Mouse (Mus musculus): ENCODE measurements at regions not wholly inside any gene's neighbourhood (a gene's known extent, or its start where the extent isn't known, plus 50 kb on each side); places are given as distances from the start of the nearest gene placed in this dataset.

- Histone ChIP-seq H3K4me1 (ENCODE audit: control insufficient read depth, insufficient read depth, low read length) (no peaks in the 10 kb centered on the region), H3K27ac (replicated peaks; ENCODE audit: low read depth, low read length) (no peak overlapping the region), H3K4me3 (ENCODE audit: low read depth, low read length) (no peak overlapping the region), H3K4me2 (ENCODE audit: low read depth, low read length) (no peak overlapping the region), H3K27me3 (replicated peaks; ENCODE audit: control insufficient read depth, insufficient read depth, low read length) (no peaks in the 10 kb centered on the region), H3K9ac (ENCODE audit: low read depth, low read length) (no peak overlapping the region), H3K9me3 (ENCODE audit: control insufficient read depth, low read length) (no peaks in the 10 kb centered on the region), H3K36me3 (ENCODE audit: control insufficient read depth, insufficient read depth, low read length) (no peaks in the 10 kb centered on the region)
- DNase-seq (ENCODE audit: low spot score) (no peak), ATAC-seq (ENCODE audit: low read depth) (no peak)
- 67% methylated on average over 1 of the region's 1 CpGs for WGBS
These were observed 258.4 kb downstream of the Dmrta1 start for GRCm38 (mm10) chr4:89937673-89938072.

- no peak for ATAC-seq (ENCODE audit: low read depth)
- no peaks in the 10 kb centered on the region for H3K9me3 ChIP-seq (ENCODE audit: control insufficient read depth, low read length)
- DNase-seq (ENCODE audit: low spot score), result no peak
- no peak overlapping the region for H3K4me3 ChIP-seq (ENCODE audit: low read depth, low read length)
- H3K4me1 ChIP-seq (ENCODE audit: control insufficient read depth, insufficient read depth, low read length), result no peaks in the 10 kb centered on the region
- no peaks in the 10 kb centered on the region for H3K27me3 ChIP-seq (replicated peaks; ENCODE audit: control insufficient read depth, insufficient read depth, low read length)
- no peak overlapping the region for H3K9ac ChIP-seq (ENCODE audit: low read depth, low read length)
- H3K4me2 ChIP-seq (ENCODE audit: low read depth, low read length), result no peak overlapping the region
- H3K36me3 ChIP-seq (ENCODE audit: control insufficient read depth, insufficient read depth, low read length), result no peaks in the 10 kb centered on the region
- WGBS, result 53% methylated on average over 4 of the region's 4 CpGs
- H3K27ac ChIP-seq (replicated peaks; ENCODE audit: low read depth, low read length), result no peak overlapping the region
These were observed 262.1 kb downstream of the Dmrta1 start for GRCm38 (mm10) chr4:89941308-89941707.

DNA sequence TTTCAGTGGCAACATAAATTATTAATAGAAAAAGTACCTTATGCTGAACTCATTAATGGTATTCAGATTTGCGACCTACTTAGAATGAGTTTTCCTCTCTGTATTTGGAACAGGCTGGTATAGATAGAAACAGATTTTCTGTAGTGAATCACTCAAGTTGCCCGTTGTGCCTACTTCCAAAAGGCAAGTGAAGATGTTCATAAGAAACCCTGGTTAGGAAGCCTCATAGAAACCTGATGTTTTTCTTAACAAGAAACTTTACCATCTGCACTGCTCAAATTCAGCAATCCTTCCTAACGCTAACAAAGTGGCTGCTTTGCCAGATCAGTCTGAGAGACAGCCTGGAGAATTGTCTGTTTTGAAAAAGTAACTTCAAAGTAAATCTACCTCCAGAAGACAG is 242.5 kb upstream of the Zfp352 start:
- no peak overlapping the region for H3K9ac ChIP-seq (ENCODE audit: low read depth, low read length)
- H3K4me2 ChIP-seq (ENCODE audit: low read depth, low read length), result no peak overlapping the region
- H3K27me3 ChIP-seq (replicated peaks; ENCODE audit: control insufficient read depth, insufficient read depth, low read length), result no peaks in the 10 kb centered on the region
- DNase-seq (ENCODE audit: low spot score), result no peak
- no peak overlapping the region for H3K4me3 ChIP-seq (ENCODE audit: low read depth, low read length)
- 79% methylated on average over 3 of the region's 3 CpGs for WGBS
- ATAC-seq (ENCODE audit: low read depth), result no peak
- no peak overlapping the region for H3K27ac ChIP-seq (replicated peaks; ENCODE audit: low read depth, low read length)
- H3K36me3 ChIP-seq (ENCODE audit: control insufficient read depth, insufficient read depth, low read length), result no peaks in the 10 kb centered on the region
- H3K4me1 ChIP-seq (ENCODE audit: control insufficient read depth, insufficient read depth, low read length), result no peaks in the 10 kb centered on the region
- no peaks in the 10 kb centered on the region for H3K9me3 ChIP-seq (ENCODE audit: control insufficient read depth, low read length)

- WGBS, result 83% methylated on average over 3 of the region's 3 CpGs
- H3K36me3 ChIP-seq (ENCODE audit: control insufficient read depth, insufficient read depth, low read length), result no peaks in the 10 kb centered on the region
- no peak overlapping the region for H3K4me2 ChIP-seq (ENCODE audit: low read depth, low read length)
- no peak for DNase-seq (ENCODE audit: low spot score)
- no peaks in the 10 kb centered on the region for H3K27me3 ChIP-seq (replicated peaks; ENCODE audit: control insufficient read depth, insufficient read depth, low read length)
- H3K4me3 ChIP-seq (ENCODE audit: low read depth, low read length), result no peak overlapping the region
- ATAC-seq (ENCODE audit: low read depth), result no peak
- H3K9me3 ChIP-seq (ENCODE audit: control insufficient read depth, low read length), result no peaks in the 10 kb centered on the region
- H3K4me1 ChIP-seq (ENCODE audit: control insufficient read depth, insufficient read depth, low read length), result no peaks in the 10 kb centered on the region
- H3K27ac ChIP-seq (replicated peaks; ENCODE audit: low read depth, low read length), result no peak overlapping the region
- H3K9ac ChIP-seq (ENCODE audit: low read depth, low read length), result no peak overlapping the region
These were observed 215.2 kb upstream of the Zfp352 start for GRCm38 (mm10) chr4:90003413-90003812.

GRCm38 (mm10) chr4:90003898-90004297 is 214.7 kb upstream of the Zfp352 start:
- Histone ChIP-seq H3K9ac (ENCODE audit: low read depth, low read length) (no peak overlapping the region), H3K36me3 (ENCODE audit: control insufficient read depth, insufficient read depth, low read length) (no peaks in the 10 kb centered on the region), H3K4me3 (ENCODE audit: low read depth, low read length) (no peak overlapping the region), H3K4me2 (ENCODE audit: low read depth, low read length) (no peak overlapping the region), H3K27me3 (replicated peaks; ENCODE audit: control insufficient read depth, insufficient read depth, low read length) (no peaks in the 10 kb centered on the region), H3K9me3 (ENCODE audit: control insufficient read depth, low read length) (no peaks in the 10 kb centered on the region), H3K27ac (replicated peaks; ENCODE audit: low read depth, low read length) (no peak overlapping the region), H3K4me1 (ENCODE audit: control insufficient read depth, insufficient read depth, low read length) (no peaks in the 10 kb centered on the region)
- WGBS, result 85% methylated on average over 1 of the region's 1 CpGs
- DNase-seq (ENCODE audit: low spot score), result no peak
- ATAC-seq (ENCODE audit: low read depth), result no peak

- 69% methylated on average over 1 of the region's 1 CpGs for WGBS
- Histone ChIP-seq H3K4me2 (ENCODE audit: low read depth, low read length) (no peak overlapping the region), H3K9me3 (ENCODE audit: control insufficient read depth, low read length) (no peaks in the 10 kb centered on the region), H3K9ac (ENCODE audit: low read depth, low read length) (no peak overlapping the region), H3K27ac (replicated peaks; ENCODE audit: low read depth, low read length) (no peak overlapping the region), H3K4me1 (ENCODE audit: control insufficient read depth, insufficient read depth, low read length) (no peaks in the 10 kb centered on the region), H3K36me3 (ENCODE audit: control insufficient read depth, insufficient read depth, low read length) (no peaks in the 10 kb centered on the region), H3K4me3 (ENCODE audit: low read depth, low read length) (no peak overlapping the region), H3K27me3 (replicated peaks; ENCODE audit: control insufficient read depth, insufficient read depth, low read length) (no peaks in the 10 kb centered on the region)
- DNase-seq (ENCODE audit: low spot score) (no peak), ATAC-seq (ENCODE audit: low read depth) (no peak)
These were observed 205.9 kb upstream of the Zfp352 start for GRCm38 (mm10) chr4:90012723-90013122.

DNA sequence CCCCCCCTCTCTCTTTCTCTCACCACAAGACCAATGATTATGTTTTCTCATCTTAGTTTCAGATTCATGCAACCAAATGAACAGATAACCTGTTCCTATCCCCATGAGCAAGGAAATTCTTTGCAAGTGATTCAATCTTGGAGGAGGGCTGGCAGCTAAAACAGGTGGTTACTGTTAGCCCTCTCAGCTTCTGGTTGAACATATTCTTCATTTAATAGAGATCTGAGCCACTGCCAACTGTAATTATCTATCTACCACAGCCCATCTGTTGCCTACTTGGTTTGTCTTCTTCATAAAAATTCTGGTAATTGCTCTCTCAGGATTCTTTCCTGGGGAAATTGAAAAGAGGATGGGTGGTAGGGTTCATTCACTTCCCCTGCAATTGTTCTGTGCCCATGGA is 204.4 kb upstream of the Zfp352 start:
- no peak for ATAC-seq (ENCODE audit: low read depth)
- DNase-seq (ENCODE audit: low spot score), result no peak
- H3K4me3 ChIP-seq (ENCODE audit: low read depth, low read length), result no peak overlapping the region

More for the DNA sequence above, 204.4 kb upstream of the Zfp352 start:
- H3K4me2 ChIP-seq (ENCODE audit: low read depth, low read length), result no peak overlapping the region
- H3K4me1 ChIP-seq (ENCODE audit: control insufficient read depth, insufficient read depth, low read length), result no peaks in the 10 kb centered on the region
- H3K27ac ChIP-seq (replicated peaks; ENCODE audit: low read depth, low read length), result no peak overlapping the region
- H3K36me3 ChIP-seq (ENCODE audit: control insufficient read depth, insufficient read depth, low read length), result no peaks in the 10 kb centered on the region
- H3K9me3 ChIP-seq (ENCODE audit: control insufficient read depth, low read length), result no peaks in the 10 kb centered on the region
- H3K27me3 ChIP-seq (replicated peaks; ENCODE audit: control insufficient read depth, insufficient read depth, low read length), result no peaks in the 10 kb centered on the region
- no peak overlapping the region for H3K9ac ChIP-seq (ENCODE audit: low read depth, low read length)
